Mouse (Mus musculus) brain, embryonic 14.5 days (tissue): ENCODE measurements around the gene March9. TPM values are rescaled to one million over a fixed set of nuclear protein-coding genes. Genes with fewer than 3 reads are reported as not detected.
A peak's percentile ranks its signal among the peaks of the same experiment; 100 is the strongest.

Experiments
- DNase-seq: peaks from one replicate; pipeline ENCODE4 v3.0.0-alpha.2; 2011; ENCODE audit warnings: low read depth
- CTCF ChIP-seq: fragments of 200-500 bp; IDR thresholded peaks from 2 replicates; pipeline ENCODE4 v1.5.1; 2012; ENCODE audit warnings: inconsistent platforms, mild to moderate bottlenecking, moderate library complexity, borderline replicate concordance; ENCODE audit not compliant: insufficient read depth, insufficient read length; ENCODE audit errors: extremely low read depth
- POLR2A ChIP-seq: fragments of 200-500 bp; IDR thresholded peaks from 2 replicates; pipeline ENCODE4 v1.6.1; 2012; ENCODE audit warnings: mild to moderate bottlenecking, inconsistent platforms, borderline replicate concordance; ENCODE audit not compliant: poor library complexity, insufficient read depth, insufficient read length, severe bottlenecking; ENCODE audit errors: extremely low read depth
- polyA plus RNA-seq: library from polyadenylated mRNA; depleted of rRNA; stranded (reverse); fragments of >200 nt; gene quantifications from 2 replicates; pipeline ENCODE4 v1.2.3, GENCODE M21; 2012

March9 gene
- polyA plus RNA-seq, 1 experiment = 51.7 TPM

DNA sequence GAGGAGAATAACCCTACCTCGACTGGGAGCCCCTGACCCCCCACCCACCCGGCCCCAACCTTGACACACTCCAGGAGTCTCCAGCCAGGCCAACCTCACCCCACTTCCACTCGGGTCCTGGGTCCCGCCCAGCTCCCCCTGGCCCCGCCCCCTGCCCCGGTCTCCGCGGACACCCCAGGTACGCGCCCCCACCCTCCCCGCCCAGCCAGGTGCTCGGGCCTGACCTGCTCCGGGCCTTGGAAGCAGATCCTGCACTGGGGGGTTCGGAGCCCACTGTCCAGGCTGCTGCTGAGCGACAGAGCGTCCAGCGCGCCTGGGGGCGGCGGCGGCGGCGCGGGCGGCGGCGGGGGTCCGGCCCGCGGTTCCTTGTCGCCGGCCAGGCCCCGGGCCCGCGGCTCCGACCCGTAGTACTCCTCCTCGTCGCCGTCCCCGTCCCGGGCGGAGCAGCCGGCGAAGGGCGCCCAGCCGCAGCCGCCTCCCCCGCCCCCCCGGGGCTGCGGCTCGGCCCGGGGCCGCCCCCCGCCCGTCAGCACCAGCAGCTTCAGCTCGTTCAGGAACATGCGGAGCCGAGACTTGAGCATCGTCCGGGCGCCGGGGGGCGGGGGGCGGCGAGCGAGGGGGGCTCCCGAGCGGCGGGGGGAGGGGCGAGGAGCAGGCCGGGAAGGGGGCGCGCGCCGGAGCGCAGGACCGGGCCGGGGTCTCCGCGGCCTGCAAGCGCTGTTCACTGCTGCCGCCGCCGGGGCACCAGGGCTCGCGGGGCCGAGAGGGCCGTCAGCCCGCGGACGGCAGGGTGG, 613 bp downstream of the March9 start:
- TF ChIP-seq CTCF (no peak), POLR2A (0 out of 2 replicates have a peak, but pooled peaks have one; percentile 28)
- DNase-seq = peak; percentile 56

GRCm38 (mm10) chr10:127058708-127059107, 1.3 kb downstream of the March9 start:
- TF ChIP-seq CTCF = no peak
- TF ChIP-seq POLR2A = no peak
- DNase-seq = no peak

DNA sequence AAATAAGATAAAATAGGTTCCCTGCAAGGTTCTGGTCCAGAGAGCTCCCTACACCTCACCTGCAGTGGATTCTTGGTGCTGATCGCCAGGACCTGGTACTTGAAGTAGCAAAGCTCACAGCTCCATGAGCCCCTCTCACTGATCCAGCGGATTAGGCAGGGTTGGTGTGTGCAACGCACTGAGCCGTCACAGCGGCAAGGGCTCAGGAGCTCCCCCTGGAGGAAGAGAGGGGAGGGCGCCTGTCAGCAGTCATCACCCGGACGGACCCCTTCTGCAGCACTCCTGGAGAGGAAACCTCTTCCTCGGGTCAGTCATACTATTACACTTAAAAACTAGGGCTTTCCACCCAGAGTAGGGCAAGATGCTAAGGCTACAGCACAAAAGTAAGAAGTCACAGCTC, 1.8 kb downstream of the March9 start:
- DNase-seq = peak; percentile 83
- TF ChIP-seq POLR2A (no peak), CTCF (peak; percentile 98)

GRCm38 (mm10) chr10:127056490-127056889, 3.5 kb downstream of the March9 start:
- no peak for TF ChIP-seq CTCF
- no peak for TF ChIP-seq POLR2A
- no peak for DNase-seq

GRCm38 (mm10) chr10:127055406-127055805, 4.6 kb downstream of the March9 start:
- no peak for DNase-seq
- TF ChIP-seq POLR2A = no peak
- TF ChIP-seq CTCF = no peak

DNA sequence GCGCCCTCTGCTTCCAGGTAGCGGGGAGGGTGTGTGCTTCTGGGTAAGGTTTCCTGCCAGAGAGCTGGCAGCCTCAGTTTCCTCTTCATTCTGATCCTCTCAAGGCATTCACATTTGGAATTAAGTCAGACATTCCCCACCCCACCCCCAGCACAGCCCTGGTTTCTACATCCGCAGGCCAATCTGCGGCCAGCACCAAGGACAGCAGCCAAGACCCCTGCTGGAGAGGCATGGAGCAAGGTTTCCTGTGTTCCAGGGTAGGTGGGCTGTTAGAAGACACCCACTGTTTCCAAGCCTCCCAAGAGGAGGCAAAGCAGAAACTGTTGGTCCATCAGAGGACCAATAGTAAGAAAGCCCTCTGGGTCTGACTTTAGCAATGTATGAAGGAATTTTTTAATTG, 5.3 kb downstream of the March9 start:
- no peak for DNase-seq

GRCm38 (mm10) chr10:127050119-127050474, 9.9 kb downstream of the March9 start:
- DNase-seq = no peak
- TF ChIP-seq POLR2A (no peak), CTCF (no peak)

More for the DNA sequence above, 5.3 kb downstream of the March9 start:
- TF ChIP-seq CTCF = no peak
- TF ChIP-seq POLR2A = no peak

- no peak for DNase-seq
- TF ChIP-seq CTCF (peak; percentile 16; the same call in 1 of the 2 replicates), POLR2A (no peak)
Observed at GRCm38 (mm10) chr10:127049395-127050118, 10.4 kb downstream of the March9 start.

- TF ChIP-seq POLR2A (no peak), CTCF (no peak)
- no peak for DNase-seq
Observed at GRCm38 (mm10) chr10:127048608-127049394, 11.2 kb downstream of the March9 start.

GRCm38 (mm10) chr10:127047954-127048353, 12.0 kb downstream of the March9 start, which contains the start of gene Cyp27b1:
TSS of gene Cyp27b1 (plus strand) at chr10:127048250.
- DNase-seq = no peak
- TF ChIP-seq CTCF (no peak), POLR2A (no peak)

GRCm38 (mm10) chr10:127043187-127043586, 16.8 kb downstream of the March9 start:
- no peak for TF ChIP-seq CTCF
- TF ChIP-seq POLR2A = no peak
- DNase-seq = no peak

- DNase-seq = no peak
- TF ChIP-seq POLR2A (no peak), CTCF (no peak)
Observed at GRCm38 (mm10) chr10:127042468-127043115, 17.4 kb downstream of the March9 start.
